Mouse (Mus musculus) embryonic fibroblast, embryonic 13.5 days (primary cell): ENCODE measurements around the gene Krtap1-3.

Experiments used
- CTCF ChIP-seq: IDR thresholded peaks from 2 replicates; pipeline ENCODE4 v1.5.1; 2011; ENCODE audit warnings: mild to moderate bottlenecking, control low read depth, low read length, moderate library complexity, borderline replicate concordance; ENCODE audit not compliant: insufficient read depth
- POLR2A ChIP-seq: IDR thresholded peaks from 2 replicates; pipeline ENCODE4 v1.6.1; 2011; ENCODE audit warnings: low read depth, mild to moderate bottlenecking, control low read depth, low read length, moderate library complexity

GRCm38 (mm10) chr11:99633293-99633692 is 42.2 kb upstream of the Krtap1-3 start:
- TF ChIP-seq POLR2A (no peak), CTCF (no peak)
